Mouse (Mus musculus) embryo, embryonic 11.5 days (tissue): ENCODE measurements around the gene Kcnk13.
"Not testable (repeated sequence)": the region's sequence is repeated elsewhere in the genome, so short reads cannot be mapped to it uniquely, and the experiment has no call there.

Experiments used
- DNase-seq: peaks from one replicate; pipeline ENCODE4 v3.0.0-alpha.2; 2012; ENCODE audit warnings: low read depth, low spot score

Gene Kcnk13

DNA sequence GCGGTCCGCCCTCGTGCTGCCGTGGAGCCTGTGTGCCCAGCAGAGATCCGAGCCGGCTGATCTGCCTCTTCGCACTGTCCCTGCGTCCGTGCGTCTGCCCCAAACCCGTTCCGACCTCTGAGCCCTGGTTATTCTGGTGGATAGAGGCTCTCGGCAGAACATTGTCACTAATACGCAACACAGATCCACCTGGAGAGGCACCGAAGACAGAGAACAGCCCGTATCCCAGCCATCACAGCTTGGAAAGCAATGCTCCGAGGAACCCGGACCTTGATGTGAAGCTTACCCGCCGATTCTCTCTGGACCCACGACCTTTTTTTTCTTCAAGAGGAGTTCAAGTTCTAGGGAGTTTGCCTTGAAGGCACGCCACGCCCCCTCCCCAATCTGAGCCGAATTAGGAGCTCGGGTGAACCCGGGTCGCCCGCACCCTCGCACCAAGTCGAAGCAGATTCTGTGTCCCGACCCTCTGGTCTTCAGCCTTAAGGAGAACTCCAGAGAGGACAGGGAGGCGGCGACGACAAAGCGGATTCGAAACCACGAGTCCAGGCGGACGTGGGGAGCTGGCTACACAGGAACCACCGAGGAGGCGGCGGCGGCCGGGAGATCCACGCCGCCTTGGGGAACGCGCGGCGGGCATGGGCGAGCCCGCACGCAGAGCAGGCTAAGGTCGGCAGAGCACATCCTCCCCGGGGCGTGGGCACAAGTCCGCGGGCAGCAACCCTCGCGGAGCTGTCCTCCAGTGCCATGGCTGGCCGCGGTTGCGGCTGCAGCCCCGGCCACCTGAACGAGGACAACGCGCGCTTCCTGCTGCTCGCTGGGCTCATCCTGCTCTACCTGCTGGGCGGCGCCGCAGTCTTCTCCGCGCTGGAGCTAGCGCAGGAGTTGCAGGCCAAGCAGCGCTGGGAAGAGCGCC, 1.2 kb downstream of the Kcnk13 start:
- DNase-seq, result no peak

DNA sequence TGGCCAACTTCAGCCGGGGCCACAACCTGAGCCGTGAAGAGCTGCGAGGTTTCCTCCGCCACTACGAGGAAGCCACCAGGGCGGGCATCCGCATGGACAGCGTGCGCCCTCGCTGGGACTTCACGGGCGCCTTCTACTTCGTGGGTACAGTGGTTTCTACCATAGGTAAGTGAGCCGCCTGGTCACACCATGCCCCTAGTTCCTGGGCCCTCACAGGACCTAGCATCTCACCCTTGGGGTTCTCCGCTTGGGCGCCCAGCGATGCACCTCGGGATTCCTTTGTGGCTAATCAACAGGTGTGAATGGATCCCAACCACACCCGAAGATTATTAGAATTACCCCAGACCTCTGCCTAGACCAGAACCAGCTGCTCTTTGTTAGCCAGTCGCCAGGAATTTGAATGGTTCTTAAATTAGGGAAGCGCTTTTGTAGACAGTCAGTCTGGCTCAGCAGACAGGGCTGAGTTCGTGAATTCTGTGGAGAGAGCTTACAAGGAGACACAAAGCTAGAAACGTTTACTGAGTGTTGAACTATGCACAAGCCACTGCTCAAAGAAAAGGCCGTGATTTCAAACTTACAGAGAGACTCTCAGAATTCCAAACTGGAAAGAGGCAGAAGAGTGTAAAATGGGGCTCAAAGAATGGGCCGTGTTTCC, 1.9 kb downstream of the Kcnk13 start:
- no peak for DNase-seq

DNA sequence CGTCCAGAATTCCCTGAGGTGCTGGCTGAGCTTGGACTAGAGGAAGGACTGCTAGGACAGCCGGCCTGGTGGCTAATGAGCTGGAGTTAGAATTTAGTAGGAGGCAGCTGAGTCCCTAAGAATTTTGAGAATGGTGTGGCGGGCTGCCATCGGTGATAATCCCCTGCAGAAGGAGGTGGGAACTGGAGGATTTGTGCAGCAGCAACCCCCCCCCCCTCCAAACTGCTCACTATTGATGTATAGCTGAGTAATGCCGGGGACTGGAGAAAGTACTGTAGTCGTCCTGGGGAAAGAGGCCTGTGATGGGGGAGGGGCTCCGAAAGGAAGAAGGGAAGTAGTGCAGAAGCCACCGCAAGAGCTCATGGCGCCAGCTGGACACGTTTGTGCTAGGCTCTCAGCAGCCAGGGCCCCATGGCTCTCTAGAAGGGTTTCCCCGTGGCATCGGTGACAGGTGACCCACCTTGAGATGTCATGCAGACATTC, 2.6 kb downstream of the Kcnk13 start:
- no peak for DNase-seq

DNA sequence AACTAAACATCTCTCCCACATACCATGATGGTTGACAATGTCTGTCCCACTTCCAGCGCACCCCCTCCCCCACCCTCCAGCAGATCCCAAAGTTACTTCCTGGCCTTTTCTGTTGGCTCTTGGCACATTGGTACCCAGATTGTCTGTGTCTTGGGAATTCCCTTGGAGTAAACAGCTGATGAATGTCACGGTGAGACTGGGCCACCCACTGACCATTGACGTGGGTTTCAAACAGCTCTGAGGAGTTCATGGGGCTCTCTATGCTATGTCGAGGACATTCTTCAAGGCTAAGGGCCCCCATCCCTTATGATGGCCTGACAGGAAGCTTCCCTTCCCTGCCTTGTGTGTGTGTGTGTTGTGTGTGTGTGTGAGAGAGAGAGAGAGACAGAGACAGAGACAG, 5.6 kb downstream of the Kcnk13 start:
- DNase-seq, result no peak

DNA sequence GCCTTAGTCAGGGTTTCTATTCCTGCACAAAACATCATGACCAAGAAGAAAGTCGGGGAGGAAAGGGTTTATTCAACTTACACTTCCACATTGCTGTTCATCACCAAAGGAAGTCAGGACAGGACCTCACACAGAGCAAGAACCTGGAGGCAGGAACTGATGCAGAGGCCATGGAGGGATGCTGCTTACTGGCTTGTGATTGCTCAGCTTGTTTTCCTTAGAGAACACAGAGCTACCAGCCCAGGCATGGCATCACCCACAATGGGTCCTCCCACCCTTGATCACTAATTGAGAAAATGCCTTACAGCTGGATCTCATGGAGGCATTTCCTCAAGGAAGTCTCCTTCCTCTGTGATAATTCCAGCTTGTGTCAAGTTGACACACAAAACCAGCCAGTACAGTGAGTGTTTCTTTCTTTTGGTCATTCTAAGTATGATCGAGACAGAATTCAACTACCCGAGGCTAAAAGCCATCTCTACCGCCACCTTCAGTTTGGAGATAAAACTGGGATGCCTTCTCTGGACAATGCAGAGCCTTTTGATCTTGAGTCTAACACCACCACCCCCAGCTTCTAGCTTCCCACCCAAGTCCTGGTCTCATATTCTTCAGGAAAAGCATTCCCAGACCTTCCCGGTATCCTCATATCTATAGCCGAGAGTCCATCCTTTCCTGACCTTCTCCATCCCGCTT, 7.1 kb downstream of the Kcnk13 start:
- DNase-seq, result not testable (repeated sequence)

DNA sequence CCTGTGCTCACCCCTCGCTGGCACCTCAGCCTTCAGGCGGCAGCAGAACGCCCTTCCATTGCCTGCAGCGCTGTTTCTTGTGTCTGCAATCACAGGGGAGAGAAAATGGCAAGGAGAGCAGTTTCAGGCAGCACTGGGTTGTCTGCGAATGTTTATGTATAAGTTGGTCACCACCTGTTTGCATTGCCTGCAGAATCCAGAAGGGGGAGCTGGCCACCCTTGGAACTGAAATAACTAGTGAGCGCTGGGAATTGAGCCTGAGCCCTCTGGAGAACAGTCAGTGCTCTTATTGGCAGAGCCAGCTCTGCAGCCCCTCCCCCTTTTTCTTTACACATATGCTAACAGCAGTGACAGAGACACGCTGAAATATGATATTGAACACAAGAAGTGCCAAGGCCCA, 8.5 kb downstream of the Kcnk13 start:
- DNase-seq, result no peak

DNA sequence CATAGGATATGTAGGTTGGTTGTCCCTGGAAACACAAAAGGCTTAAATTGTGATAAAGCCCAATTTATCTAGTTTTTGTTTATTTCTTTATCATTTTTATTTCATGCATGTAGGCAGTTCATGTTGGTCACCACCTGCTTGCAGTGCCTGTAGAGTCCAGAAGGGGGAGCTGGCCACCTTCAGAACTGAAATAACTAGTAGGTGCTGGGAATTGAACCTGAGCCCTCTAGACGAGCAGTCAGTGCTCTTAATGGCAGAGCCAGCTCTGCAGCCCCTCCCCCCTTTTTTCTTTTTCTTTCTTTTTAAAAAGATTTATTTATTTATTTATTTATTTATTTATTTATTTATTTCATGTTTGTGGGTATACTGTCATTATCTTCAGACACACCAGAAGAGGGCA, 9.4 kb downstream of the Kcnk13 start:
- no peak for DNase-seq

DNA sequence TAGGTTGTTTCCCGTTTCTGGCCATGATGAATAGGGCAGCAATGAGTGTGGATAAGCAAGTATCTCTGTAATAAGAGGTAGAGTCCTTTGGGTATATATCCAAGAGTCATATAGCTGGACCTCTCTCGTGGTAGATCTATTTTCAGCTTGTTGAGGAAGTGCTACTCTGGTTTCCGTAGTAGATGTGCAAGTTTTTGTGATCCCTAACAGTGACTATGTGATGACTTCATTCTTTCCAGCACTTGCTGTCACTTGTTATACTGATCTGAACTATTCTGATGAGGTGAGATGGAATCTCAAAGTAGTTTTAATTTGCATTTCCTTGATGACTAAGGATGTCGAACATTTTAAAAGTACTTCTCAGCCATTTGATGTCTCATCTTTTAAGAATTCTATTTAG, 15.2 kb downstream of the Kcnk13 start:
- DNase-seq, result no peak

DNA sequence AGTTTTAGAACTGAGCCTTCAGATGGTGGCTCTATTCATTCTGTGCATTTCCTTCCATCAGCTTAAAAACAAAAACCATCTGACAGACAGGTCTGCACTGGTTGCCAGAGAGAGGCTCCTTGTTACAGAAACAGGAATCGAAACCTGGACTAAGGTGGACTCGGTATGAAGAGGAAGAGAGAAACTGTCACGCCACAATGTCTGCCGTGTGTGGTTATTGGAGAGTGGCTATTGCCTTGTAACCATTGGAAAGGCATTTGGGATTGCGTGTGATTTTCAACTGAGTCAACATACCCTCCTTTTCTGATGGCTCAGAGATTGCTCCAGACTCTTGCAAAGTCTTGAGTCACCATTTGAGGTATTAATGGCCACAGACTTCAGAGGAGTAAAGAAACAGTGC, 22.5 kb downstream of the Kcnk13 start:
- DNase-seq, result no peak

DNA sequence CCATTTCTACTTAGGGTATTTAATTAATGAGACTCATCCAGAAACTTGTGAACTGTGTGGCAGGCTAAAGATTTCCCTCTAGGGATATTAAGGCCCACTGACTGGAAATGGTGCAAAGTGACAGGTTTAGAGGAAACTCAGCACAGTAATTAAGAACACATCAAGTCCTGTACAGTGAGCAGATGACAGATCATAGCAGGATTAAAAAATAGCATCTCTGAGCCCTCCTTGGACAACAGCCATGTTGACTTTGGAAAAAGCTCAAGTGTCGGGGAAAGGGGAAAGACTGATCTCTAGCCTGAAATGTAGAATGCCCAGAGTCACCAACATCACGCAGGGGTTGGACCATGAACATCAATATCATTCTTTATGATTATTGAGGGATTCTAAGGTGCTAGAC, 23.8 kb downstream of the Kcnk13 start:
- DNase-seq, result no peak

DNA sequence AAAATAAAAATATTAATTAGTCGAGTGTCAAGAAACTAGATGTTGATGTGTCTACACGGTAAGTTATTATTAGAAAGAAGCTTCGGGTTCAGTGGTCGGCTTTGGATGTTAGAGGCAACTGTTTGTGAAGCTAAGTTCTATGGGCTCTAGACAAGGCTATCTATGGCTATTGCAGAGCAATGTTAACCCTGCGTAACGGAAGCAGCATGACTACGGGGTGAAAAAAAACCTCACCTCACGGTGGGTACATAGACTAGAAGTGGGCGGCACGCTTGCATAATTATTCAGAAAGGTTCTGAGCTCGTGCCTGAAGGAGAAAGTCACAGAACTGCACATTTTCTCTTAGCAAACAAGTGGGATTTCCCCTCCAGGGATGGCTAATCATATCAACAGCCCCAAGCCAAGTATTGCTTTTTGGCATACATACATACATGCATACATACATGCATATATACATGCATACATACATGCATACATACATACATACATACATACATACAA, 28.1 kb downstream of the Kcnk13 start:
- no peak for DNase-seq

DNA sequence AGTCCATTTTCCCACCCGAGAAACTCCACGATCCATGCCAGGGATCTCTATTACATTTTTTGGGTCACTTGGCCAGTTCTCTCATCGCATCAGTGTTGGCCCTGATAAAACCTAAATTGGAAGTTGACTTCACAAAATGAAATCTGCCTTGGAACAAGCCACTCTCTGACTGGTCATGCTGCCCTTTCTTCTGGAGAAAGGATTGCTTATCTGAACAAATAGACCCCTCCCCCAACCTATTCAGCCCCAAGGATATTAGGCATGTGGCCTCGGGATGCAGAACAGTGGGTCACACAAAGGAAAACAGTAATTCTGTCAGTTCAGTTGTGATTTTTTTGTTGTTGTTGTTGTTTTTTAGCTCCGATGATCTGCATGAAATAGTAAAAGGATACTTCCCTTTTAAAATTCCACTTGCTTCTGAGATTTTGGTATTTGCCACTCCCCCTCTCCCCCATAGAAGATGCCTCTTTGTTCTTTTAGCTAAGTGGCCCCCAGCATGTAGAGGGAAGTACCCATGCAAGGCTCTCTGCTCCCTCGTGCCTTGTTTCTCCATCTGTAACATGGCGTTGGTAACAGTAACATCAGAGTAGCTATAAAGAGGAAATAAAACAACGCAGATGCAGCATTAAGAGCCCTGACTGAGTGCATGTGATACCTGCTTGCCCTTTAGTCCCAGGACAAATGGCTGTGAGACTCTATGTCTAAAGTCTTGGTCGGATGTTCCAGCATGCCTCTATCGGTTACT, 29.0 kb downstream of the Kcnk13 start:
- no peak for DNase-seq

DNA sequence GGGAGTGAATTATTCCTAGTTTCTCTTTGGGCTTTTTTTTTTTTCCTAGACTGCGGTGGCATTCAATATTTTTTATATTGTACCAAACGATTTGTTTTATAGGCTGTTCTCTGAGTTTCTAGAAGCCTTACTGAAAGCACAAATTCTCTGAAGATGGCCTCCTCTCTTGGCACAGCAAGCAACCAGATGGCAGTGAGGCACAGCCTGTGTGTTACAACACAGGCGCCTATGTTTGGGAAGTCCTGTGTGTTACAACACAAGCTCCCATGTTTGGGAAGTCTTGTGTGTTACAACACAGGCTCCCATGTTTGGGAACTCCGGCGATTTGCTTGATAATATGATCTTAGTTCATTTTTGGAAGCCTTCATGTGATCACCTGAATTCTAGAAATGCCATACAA, 31.7 kb downstream of the Kcnk13 start:
- no peak for DNase-seq

DNA sequence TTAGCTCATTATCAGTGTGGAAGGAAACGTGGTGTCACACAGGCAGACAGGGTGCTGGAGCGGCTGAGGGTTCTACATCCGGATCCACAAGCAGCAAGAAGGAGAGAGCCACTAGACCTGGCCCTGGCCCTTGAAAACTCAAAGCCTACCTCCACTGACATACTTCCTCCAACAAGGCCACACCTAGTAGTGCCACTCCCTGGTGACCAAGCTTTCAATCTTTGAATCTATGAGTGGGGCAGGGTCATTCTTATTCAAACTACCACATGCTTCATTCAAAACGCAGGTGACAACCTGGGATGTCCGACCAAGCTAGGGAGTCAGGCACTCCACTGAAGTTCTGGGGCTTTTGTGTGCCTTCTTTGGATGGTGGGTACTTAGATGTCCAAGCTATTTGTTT, 35.4 kb downstream of the Kcnk13 start:
- no peak for DNase-seq

DNA sequence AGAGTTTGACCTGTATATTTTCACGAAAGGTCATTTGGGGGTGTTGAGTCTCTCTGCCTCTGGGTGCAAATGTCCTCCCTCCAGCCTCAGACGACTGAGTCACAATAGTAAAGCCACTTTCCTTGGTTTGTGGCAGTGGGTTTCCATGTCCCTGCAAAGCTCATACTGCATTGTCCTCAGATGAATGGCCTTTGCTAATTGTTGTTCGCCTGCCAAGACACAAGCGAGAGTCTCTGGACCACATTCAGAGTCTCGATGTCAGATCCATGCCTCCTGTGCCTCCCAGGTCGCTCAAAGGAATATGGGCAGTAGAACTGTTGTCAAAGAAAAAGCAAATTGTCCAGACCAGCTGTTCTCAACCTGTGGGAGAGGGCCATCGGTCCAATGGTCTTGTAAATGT, 36.1 kb downstream of the Kcnk13 start:
- DNase-seq, result no peak

DNA sequence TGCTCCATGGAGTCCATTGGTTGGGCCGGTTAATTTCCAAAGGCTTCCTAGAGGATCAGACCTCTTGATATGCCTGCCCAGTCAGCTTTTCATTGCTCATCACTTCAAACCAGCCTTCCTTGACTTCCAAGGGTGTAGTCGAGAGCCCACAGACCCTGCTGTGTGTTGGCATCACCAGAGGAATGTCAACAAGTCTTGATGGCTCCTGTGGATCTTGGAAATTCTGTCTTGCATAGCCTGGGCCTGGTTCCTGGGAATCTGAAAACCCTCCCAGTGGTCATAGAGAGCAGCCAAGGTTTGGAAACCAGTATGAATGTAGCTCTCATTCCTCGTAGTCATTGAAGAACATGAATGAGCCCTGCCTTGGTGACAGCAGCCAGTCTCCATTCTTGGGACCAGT, 36.9 kb downstream of the Kcnk13 start:
- no peak for DNase-seq

DNA sequence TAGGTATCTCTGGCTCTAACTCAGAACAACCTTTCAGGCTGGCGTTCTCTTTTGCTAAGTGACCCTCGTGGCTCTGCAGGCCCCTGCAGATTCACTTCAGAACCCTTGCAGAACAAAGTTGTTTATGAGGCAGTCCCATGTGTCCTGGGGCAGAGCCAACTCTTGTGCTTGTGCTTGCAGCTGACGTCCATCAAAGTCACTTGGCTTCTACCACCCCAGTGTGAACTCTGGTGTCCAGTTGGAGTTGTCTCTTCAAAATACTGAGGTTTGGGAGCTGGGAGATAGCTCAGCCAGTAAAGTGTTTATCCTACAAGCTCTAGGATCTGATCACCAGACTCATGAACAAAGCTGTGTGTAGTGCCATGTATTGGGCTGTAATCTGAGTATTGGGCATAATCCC, 37.6 kb downstream of the Kcnk13 start:
- DNase-seq, result no peak

DNA sequence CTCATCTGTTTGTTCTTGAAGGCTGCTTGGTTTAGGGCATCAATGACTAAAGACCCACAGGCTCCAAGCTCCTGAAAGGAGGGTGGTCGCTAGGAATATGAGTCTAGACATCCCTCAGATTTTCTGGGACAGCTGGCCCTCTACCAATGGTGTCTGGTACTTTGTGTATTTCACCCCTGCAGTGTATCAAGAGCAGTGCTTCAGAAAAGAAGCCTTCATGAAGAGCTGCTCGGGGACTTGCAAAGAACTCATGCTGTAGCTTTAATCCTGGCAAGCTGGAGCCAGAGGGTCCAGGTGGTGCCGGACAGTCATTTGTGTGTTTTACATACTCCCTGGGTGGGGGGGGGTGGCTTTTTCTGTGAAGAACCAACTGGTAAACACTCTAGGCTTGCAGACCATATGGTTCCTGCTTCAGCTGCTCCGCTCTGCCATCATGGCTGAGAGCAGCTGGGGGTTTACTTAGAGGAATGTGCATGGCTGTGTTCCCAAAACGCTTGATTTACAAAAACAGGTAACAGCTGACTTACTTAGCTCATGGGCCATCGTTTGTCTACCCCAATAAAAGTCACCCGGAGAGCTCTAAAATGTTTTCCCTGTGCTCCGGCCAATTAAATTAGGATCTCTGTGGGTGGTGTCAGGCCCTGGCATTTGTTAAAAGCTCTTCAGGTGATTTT, 38.8 kb downstream of the Kcnk13 start:
- peak; percentile 11 for DNase-seq

DNA sequence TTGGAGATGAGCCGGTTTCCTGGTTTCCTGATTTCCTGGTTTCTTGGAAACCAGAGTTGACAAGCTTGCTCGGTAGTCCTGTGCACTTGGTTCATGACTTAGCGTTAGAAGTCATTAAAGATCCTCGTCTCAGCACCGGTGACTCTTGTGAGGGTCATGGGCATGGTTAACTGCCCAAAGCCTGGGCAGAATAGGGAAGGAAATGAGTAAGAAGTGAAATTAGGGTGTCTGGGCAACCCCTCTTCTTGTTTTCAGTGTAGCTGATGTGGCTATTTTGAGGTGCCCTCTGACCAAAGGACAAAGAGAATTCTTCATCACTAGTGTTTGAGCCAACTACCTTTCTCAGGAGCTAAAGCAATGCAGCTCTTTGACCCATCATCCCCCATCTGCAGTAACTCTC, 41.0 kb downstream of the Kcnk13 start:
- no peak for DNase-seq

DNA sequence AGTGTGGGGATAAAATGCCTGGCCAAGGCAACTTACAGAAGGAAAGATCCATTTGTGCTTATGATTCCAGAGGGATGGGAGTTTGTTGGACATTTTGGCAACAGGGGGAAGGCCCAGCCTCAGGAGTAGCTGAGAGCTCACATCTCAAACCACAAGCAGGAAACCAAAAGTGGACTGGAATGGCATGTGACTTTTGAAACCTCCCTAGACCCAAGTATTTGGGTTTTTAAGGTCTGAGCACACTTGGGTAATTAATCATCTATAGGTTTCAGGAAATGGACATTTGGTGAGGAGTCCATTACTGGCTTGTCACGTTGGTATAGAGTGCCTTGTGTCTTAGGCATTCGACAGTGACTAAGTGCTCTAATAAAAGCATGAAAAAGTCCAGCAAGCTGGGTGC, 42.4 kb downstream of the Kcnk13 start:
- no peak for DNase-seq

DNA sequence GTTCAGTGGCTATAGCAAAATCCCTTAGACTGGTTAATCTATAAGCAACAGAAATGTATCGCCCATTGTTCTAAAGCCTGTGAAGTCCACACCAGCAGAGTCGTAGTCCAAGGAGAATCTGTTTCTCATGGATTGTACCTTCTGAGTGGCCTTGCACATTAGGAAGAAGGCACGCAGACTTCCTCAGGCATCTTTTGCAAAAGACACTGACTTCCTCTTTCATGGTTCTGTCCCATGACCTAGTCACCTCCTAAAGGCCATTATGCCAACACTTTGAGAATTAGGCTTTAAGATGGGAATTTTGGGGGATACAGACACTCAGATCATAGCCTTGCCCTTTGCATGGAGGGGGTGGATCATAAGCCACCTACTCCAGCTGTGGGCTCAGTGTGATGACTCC, 48.5 kb downstream of the Kcnk13 start:
- no peak for DNase-seq
